Mouse (Mus musculus) stomach, postnatal 0 days (tissue): ENCODE data around the gene Ccno.

Source experiments
- CTCF ChIP-seq: IDR thresholded peaks from 2 replicates; pipeline ENCODE4 v1.5.1; 2016; ENCODE audit warnings: antibody characterized with exemption, low read depth, mild to moderate bottlenecking, moderate library complexity
- EP300 ChIP-seq: optimal IDR thresholded peaks from 2 replicates; pipeline ENCODE3; 2016; ENCODE audit warnings: antibody characterized with exemption

DNA sequence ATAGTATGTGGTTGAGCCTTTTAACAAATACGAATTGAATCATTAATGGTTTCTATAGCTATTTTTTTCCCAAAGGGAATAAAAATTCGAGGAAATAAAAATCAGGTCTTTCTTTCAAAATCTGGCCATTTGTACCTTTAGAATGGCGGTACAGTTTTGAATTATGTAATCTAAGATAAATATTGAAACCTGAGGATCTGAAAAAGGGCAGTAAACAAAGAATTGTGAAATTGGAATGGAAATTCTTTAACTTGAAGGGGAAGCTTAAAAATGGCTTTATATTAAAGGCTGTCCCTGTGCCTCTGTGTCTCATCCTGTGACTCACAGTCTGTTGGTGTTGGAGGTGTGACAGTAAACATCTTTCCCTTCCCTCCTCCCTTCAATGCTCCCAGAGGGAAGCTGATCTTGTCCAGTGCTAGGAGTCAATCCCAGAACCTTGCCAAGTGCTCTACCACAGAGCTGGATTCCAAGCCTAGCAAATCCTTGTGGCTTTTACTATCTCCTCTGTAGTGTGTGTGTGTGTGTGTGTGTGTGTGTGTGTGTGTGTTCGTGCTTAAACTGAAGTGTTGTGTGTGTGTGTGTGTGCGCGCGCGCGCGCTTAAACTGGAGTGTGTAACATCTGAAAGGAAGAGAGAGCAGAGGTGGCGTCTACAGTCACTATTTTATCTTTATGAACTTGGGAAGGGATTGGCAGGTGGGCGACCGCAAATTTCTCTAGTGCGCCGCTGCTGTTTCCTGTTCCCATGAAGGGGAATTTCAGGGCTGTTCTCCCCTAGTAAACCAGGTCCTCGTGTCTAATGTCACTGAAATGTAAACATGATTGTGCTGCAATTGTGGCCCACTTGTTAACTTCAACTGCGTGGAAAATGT, 35.9 kb downstream of the Ccno start:
- TF ChIP-seq CTCF (no peak), EP300 (no peak)
